Mouse (Mus musculus): Measurements from ENCODE around the gene Adamts7.

The Adamts7 gene

GRCm38 (mm10) chr9:90235258-90235882 lies 72.5 kb downstream of the Adamts7 start:
- DNase-seq (ENCODE audit: low read depth, low spot score): no peak

GRCm38 (mm10) chr9:90236817-90237216 lies 73.9 kb downstream of the Adamts7 start:
- DNase-seq (ENCODE audit: low read depth, low spot score): no peak

GRCm38 (mm10) chr9:90237232-90238062 lies 74.6 kb downstream of the Adamts7 start:
- DNase-seq (ENCODE audit: low read depth, low spot score): no peak

GRCm38 (mm10) chr9:90240560-90240959 lies 77.7 kb downstream of the Adamts7 start:
- no peak for DNase-seq (ENCODE audit: low read depth, low spot score)

- DNase-seq (ENCODE audit: low read depth, low spot score): no peak
Observed at GRCm38 (mm10) chr9:90241041-90241440, 78.2 kb downstream of the Adamts7 start.

- peak; percentile 49 for DNase-seq (ENCODE audit: low read depth, low spot score)
Observed at GRCm38 (mm10) chr9:90241618-90242017, 78.7 kb downstream of the Adamts7 start.

- DNase-seq (ENCODE audit: low read depth, low spot score): no peak
Observed at GRCm38 (mm10) chr9:90242291-90242690, 79.4 kb downstream of the Adamts7 start.

GRCm38 (mm10) chr9:90242855-90243254 lies 80.0 kb downstream of the Adamts7 start:
- no peak for DNase-seq (ENCODE audit: low read depth, low spot score)

- no peak for DNase-seq (ENCODE audit: low read depth, low spot score)
Observed at GRCm38 (mm10) chr9:90244301-90245151, 81.7 kb downstream of the Adamts7 start.

- no peak for DNase-seq (ENCODE audit: low read depth, low spot score)
Observed at GRCm38 (mm10) chr9:90245206-90245605, 82.3 kb downstream of the Adamts7 start.

GRCm38 (mm10) chr9:90245781-90246180 lies 82.9 kb downstream of the Adamts7 start:
- no peak for DNase-seq (ENCODE audit: low read depth, low spot score)

- no peak for DNase-seq (ENCODE audit: low read depth, low spot score)
Observed at GRCm38 (mm10) chr9:90247316-90247715, 84.4 kb downstream of the Adamts7 start.

- no peak for DNase-seq (ENCODE audit: low read depth, low spot score)
Observed at GRCm38 (mm10) chr9:90248326-90248725, 85.5 kb downstream of the Adamts7 start.

- no peak for DNase-seq (ENCODE audit: low read depth, low spot score)
Observed at GRCm38 (mm10) chr9:90249036-90249435, 86.2 kb downstream of the Adamts7 start.

- no peak for DNase-seq (ENCODE audit: low read depth, low spot score)
Observed at GRCm38 (mm10) chr9:90250141-90250775, 87.4 kb downstream of the Adamts7 start.

GRCm38 (mm10) chr9:90250964-90251750 lies 88.3 kb downstream of the Adamts7 start:
- no peak for DNase-seq (ENCODE audit: low read depth, low spot score)

- no peak for DNase-seq (ENCODE audit: low read depth, low spot score)
Observed at GRCm38 (mm10) chr9:90253181-90253580, 90.3 kb downstream of the Adamts7 start.

- no peak for DNase-seq (ENCODE audit: low read depth, low spot score)
Observed at GRCm38 (mm10) chr9:90255844-90256405, 93.1 kb downstream of the Adamts7 start.

GRCm38 (mm10) chr9:90257220-90257619 lies 94.4 kb downstream of the Adamts7 start:
- DNase-seq (ENCODE audit: low read depth, low spot score): no peak

All from R1 (cell line).